Mouse (Mus musculus) kidney, postnatal 0 days (tissue): Measurements from ENCODE around the gene Acp5. TPM values are rescaled to one million over a fixed set of nuclear protein-coding genes. Genes with fewer than 3 reads are reported as not detected.

Source experiments
- ATAC-seq: fragments of 200-750 bp; cut with Nextera tagmentation; replicated peaks from 2 replicates; pipeline ENCODE4 v1.8.0; 2017; ENCODE audit warnings: low read depth, moderate number of reproducible peaks, moderate TSS enrichment, moderate library complexity; ENCODE audit not compliant: low FRiP score
- DNase-seq: peaks from one replicate; pipeline ENCODE4 v3.0.0-alpha.2; 2016; ENCODE audit warnings: low spot score
- H3K27ac ChIP-seq: fragments of 300-500 bp; sonication (generic); 2 replicates; pipeline ENCODE4 v1.5.1; 2014; ENCODE audit warnings: mild to moderate bottlenecking
- H3K27me3 ChIP-seq: fragments of 300-500 bp; sonication (generic); 2 replicates; pipeline ENCODE4 v1.6.1; 2014; ENCODE audit warnings: low read length, mixed read lengths; ENCODE audit not compliant: insufficient read depth
- H3K36me3 ChIP-seq: fragments of 300-500 bp; sonication (generic); 2 replicates; pipeline ENCODE4 v1.6.1; 2014; ENCODE audit warnings: low read length, mixed read lengths; ENCODE audit not compliant: insufficient read depth
- H3K4me1 ChIP-seq: fragments of 300-500 bp; sonication (generic); replicated peaks from 2 replicates; pipeline ENCODE4 v1.6.1; 2014; ENCODE audit warnings: antibody characterized with exemption, low read length, mixed read lengths; ENCODE audit not compliant: insufficient read depth
- H3K4me2 ChIP-seq: fragments of 300-500 bp; sonication (generic); 2 replicates; pipeline ENCODE4 v1.6.1; 2014; ENCODE audit warnings: mild to moderate bottlenecking, low read length, moderate library complexity, mixed read lengths
- H3K4me3 ChIP-seq: fragments of 300-500 bp; sonication (generic); replicated peaks from 2 replicates; pipeline ENCODE4 v1.5.1; 2014; ENCODE audit warnings: low read depth, low read length
- H3K9ac ChIP-seq: fragments of 300-500 bp; sonication (generic); 2 replicates; pipeline ENCODE4 v1.6.1; 2014; ENCODE audit warnings: low read depth, low read length
- H3K9me3 ChIP-seq: fragments of 300-500 bp; sonication (generic); replicated peaks from 2 replicates; pipeline ENCODE4 v1.6.1; 2016; ENCODE audit warnings: low read length, inconsistent platforms, mixed read lengths
- CTCF ChIP-seq: IDR thresholded peaks from 2 replicates; pipeline ENCODE4 v1.5.1; 2016; ENCODE audit warnings: antibody characterized with exemption, low read depth, mild to moderate bottlenecking, moderate library complexity
- WGBS: fragments of 180-500 bp; shearing (Covaris S2); extraction: QIAGEN DNeasy Blood & Tissue Kit; methylation state at CpG from one replicate; pipeline ENCODE4 v1.1.7; 2014; 5-methylcytosine and 5-hydroxymethylcytosine counted together
- polyA plus RNA-seq: library from polyadenylated mRNA; unstranded; fragments of >200 nt; fragmentation: Nextera tagmentation; extraction: Ambion mirVana; gene quantifications from 2 replicates; pipeline ENCODE4 v1.2.1, GENCODE M21; 2015

Acp5 gene
- polyA plus RNA-seq, 1 experiment from 2014 or later: 6.3 TPM

- Histone ChIP-seq H3K4me1 (peaks cover 5% of the 10 kb centered on the region; the same call in 1 of the 2 replicates), H3K9me3 (no peaks in the 10 kb centered on the region), H3K27me3 (no peaks in the 10 kb centered on the region), H3K9ac (peak overlapping the region; percentile 89), H3K4me2 (peak overlapping the region; percentile 72), H3K36me3 (peaks cover 26% of the 10 kb centered on the region; the same call in 1 of the 2 replicates), H3K4me3 (peak overlapping the region; percentile 82), H3K27ac (peak overlapping the region; percentile 74; the same call in 1 of the 2 replicates)
- TF ChIP-seq CTCF: no peak
- DNase-seq (peak; percentile 29), ATAC-seq (no peak)
- WGBS: 24% methylated on average over 15 of the region's 15 CpGs
These were observed 19.4 kb downstream of the Acp5 start for GRCm38 (mm10) chr9:22116086-22116485.

- ATAC-seq: no peak
- H3K9ac ChIP-seq: peak overlapping the region; percentile 89; the same call in 1 of the 2 replicates
- DNase-seq: no peak
- no peak overlapping the region for H3K27ac ChIP-seq
- no peaks in the 10 kb centered on the region for H3K27me3 ChIP-seq
- H3K4me1 ChIP-seq: peaks cover 5% of the 10 kb centered on the region; the same call in 1 of the 2 replicates
- TF ChIP-seq CTCF: no peak
- no peaks in the 10 kb centered on the region for H3K9me3 ChIP-seq
- peak overlapping the region; percentile 82 for H3K4me3 ChIP-seq
- 87% methylated on average over 4 of the region's 4 CpGs for WGBS
- peak overlapping the region; percentile 72 for H3K4me2 ChIP-seq
- H3K36me3 ChIP-seq: peaks cover 26% of the 10 kb centered on the region; the same call in 1 of the 2 replicates
These were observed 19.9 kb downstream of the Acp5 start for GRCm38 (mm10) chr9:22115635-22116034.

- no peak for DNase-seq
- no peak overlapping the region for H3K4me2 ChIP-seq
- ATAC-seq: no peak
- H3K9me3 ChIP-seq: no peaks in the 10 kb centered on the region
- no peaks in the 10 kb centered on the region for H3K27me3 ChIP-seq
- no peaks in the 10 kb centered on the region for H3K4me1 ChIP-seq
- no peak overlapping the region for H3K9ac ChIP-seq
- no peak for TF ChIP-seq CTCF
- WGBS: 85% methylated on average over 9 of the region's 9 CpGs
- H3K36me3 ChIP-seq: peaks cover 24% of the 10 kb centered on the region; the same call in 1 of the 2 replicates
- no peak overlapping the region for H3K27ac ChIP-seq
- no peak overlapping the region for H3K4me3 ChIP-seq
These were observed 27.3 kb downstream of the Acp5 start for GRCm38 (mm10) chr9:22108194-22108593.

- 3% methylated on average over 18 of the region's 18 CpGs for WGBS
- H3K27me3 ChIP-seq: peaks cover 17% of the 10 kb centered on the region
- DNase-seq (no peak), ATAC-seq (no peak)
- H3K9me3 ChIP-seq: no peaks in the 10 kb centered on the region
- peak overlapping the region; percentile 0; the same call in 1 of the 2 replicates for H3K4me3 ChIP-seq
- no peak overlapping the region for H3K9ac ChIP-seq
- H3K27ac ChIP-seq: no peak overlapping the region
- no peaks in the 10 kb centered on the region for H3K36me3 ChIP-seq
- H3K4me2 ChIP-seq: peak overlapping the region; percentile 21; the same call in 1 of the 2 replicates
- TF ChIP-seq CTCF: no peak
- 0 out of 2 replicates have a peak, but pooled peaks cover 4% of the 10 kb centered on the region for H3K4me1 ChIP-seq
These were observed 35.6 kb downstream of the Acp5 start for GRCm38 (mm10) chr9:22099922-22100321.

GRCm38 (mm10) chr9:22098993-22099696 is 36.4 kb downstream of the Acp5 start, which contains the start of gene Cnn1:
Gene Cnn1, plus strand, starts transcription at chr9:22099216.
- H3K9me3 ChIP-seq: no peaks in the 10 kb centered on the region
- peak; percentile 21 for DNase-seq
- TF ChIP-seq CTCF: no peak
- H3K36me3 ChIP-seq: no peaks in the 10 kb centered on the region
- peak within 1 kb of the TSS; percentile 0; the same call in 1 of the 2 replicates for H3K4me3 ChIP-seq
- H3K4me1 ChIP-seq: 0 out of 2 replicates have a peak, but pooled peaks cover 4% of the 10 kb centered on the region
- peaks cover 17% of the 10 kb centered on the region for H3K27me3 ChIP-seq
- no peak for ATAC-seq
- H3K4me2 ChIP-seq: peak within 1 kb of the TSS; percentile 21; the same call in 1 of the 2 replicates
- WGBS: 10% methylated on average over 14 of the region's 14 CpGs
- no peak within 1 kb of the TSS for H3K27ac ChIP-seq
- no peak within 1 kb of the TSS for H3K9ac ChIP-seq

GRCm38 (mm10) chr9:22095854-22096307 is 39.6 kb downstream of the Acp5 start:
- ATAC-seq: peak; percentile 78
- H3K9ac ChIP-seq: peak overlapping the region; percentile 51
- H3K4me3 ChIP-seq: peak overlapping the region; percentile 27
- peak; percentile 70 for DNase-seq
- H3K27ac ChIP-seq: no peak overlapping the region
- no peaks in the 10 kb centered on the region for H3K36me3 ChIP-seq
- peak; percentile 81 for TF ChIP-seq CTCF
- peak overlapping the region; percentile 73 for H3K4me2 ChIP-seq
- WGBS: 1% methylated on average over 24 of the region's 24 CpGs
- peaks cover 17% of the 10 kb centered on the region for H3K27me3 ChIP-seq
- H3K9me3 ChIP-seq: no peaks in the 10 kb centered on the region
- 0 out of 2 replicates have a peak, but pooled peaks cover 4% of the 10 kb centered on the region for H3K4me1 ChIP-seq
